ENCODE assay signal across 26 mouse cellular contexts in genomic region chr1:51569625-51570024, GRCm38 (mm10).
"Had no signal": no experiment of that assay in that cellular context is flagged by ENCODE, and none has a peak within 500 bp of the region (broad histone marks: within the 10 kb centered on the region; RNA-seq: fewer than 3 reads in every experiment).

No protein-coding gene starts in this region.

- H3K4me1 ChIP-seq: hindbrain, embryonic 13.5 days; intestine, embryonic 15.5 days; kidney, embryonic 15.5 days had no signal

- H3K4me2 ChIP-seq: heart, embryonic 12.5 days; hindbrain, embryonic 13.5 days; intestine, embryonic 15.5 days; kidney, embryonic 15.5 days; limb, embryonic 12.5 days; liver, embryonic 11.5 days; liver, embryonic 13.5 days had no signal

- DNase-seq: gastrocnemius, adult 2 months; gastrocnemius, postnatal 10 days; gastrocnemius, postnatal 25 days; heart, adult 18-20 months; heart, postnatal 14 days; heart, postnatal 36 days; kidney, adult 18-20 months; kidney, adult 8-10 months; kidney, postnatal 10 days; kidney, postnatal 25 days; kidney, postnatal 4 days; liver; liver, embryonic 13.5 days had no signal

- H3K27me3 ChIP-seq: heart, embryonic 12.5 days; hindbrain, embryonic 13.5 days; intestine, embryonic 15.5 days; kidney, embryonic 15.5 days; limb, embryonic 12.5 days; liver, embryonic 13.5 days had no signal

- H3K9me3 ChIP-seq: heart, embryonic 10.5 days; hindbrain, embryonic 13.5 days; intestine, embryonic 15.5 days; kidney, embryonic 15.5 days; limb, embryonic 10.5 days; liver, embryonic 13.5 days had no signal

- H3K9ac ChIP-seq: heart, embryonic 12.5 days; hindbrain, embryonic 13.5 days; intestine, embryonic 15.5 days; kidney, embryonic 15.5 days; limb, embryonic 12.5 days; liver, embryonic 13.5 days had no signal

- ATAC-seq: hindbrain, embryonic 16.5 days; inflammation-experienced regulatory T-cells, adult 6 months; intestine, embryonic 15.5 days; intestine, postnatal 0 days had no signal

- H3K36me3 ChIP-seq: heart, embryonic 10.5 days; heart, embryonic 12.5 days; hindbrain, embryonic 13.5 days; intestine, embryonic 15.5 days; kidney, embryonic 15.5 days; limb, embryonic 10.5 days; limb, embryonic 12.5 days; liver, embryonic 13.5 days had no signal

- H3K4me3 ChIP-seq: gastrocnemius, adult 2 months; heart, embryonic 10.5 days; heart, embryonic 12.5 days; hindbrain, embryonic 13.5 days; intestine, embryonic 15.5 days; kidney, embryonic 15.5 days; layer of hippocampus, adult 2 months; left cerebral cortex, adult 2 months; limb, embryonic 10.5 days; limb, embryonic 12.5 days; liver, embryonic 13.5 days had no signal

- H3K27ac ChIP-seq: gastrocnemius, adult 2 months; heart, embryonic 10.5 days; hindbrain, embryonic 13.5 days; intestine, embryonic 15.5 days; kidney, embryonic 15.5 days; layer of hippocampus, adult 2 months; left cerebral cortex, adult 2 months; limb, embryonic 10.5 days; limb, embryonic 12.5 days; liver, embryonic 13.5 days had no signal
